Mouse (Mus musculus) testis, adult 2 months (tissue): ENCODE data around the gene 4930558C23Rik. TPM values are rescaled to one million over a fixed set of nuclear protein-coding genes. Genes with fewer than 3 reads are reported as not detected.
"Not testable (repeated sequence)": the region's sequence is repeated elsewhere in the genome, so short reads cannot be mapped to it uniquely, and the experiment has no call there.

Experiments
- H3K27ac ChIP-seq: fragments of 200-500 bp; 2 replicates; pipeline ENCODE4 v1.5.1; 2012; ENCODE audit warnings: low read depth, low read length; ENCODE audit not compliant: control insufficient read depth, insufficient read depth
- H3K27me3 ChIP-seq: fragments of 200-500 bp; 2 replicates; pipeline ENCODE4 v1.6.1; 2012; ENCODE audit warnings: mild to moderate bottlenecking, low read length, moderate library complexity; ENCODE audit not compliant: control insufficient read depth, insufficient read depth
- H3K36me3 ChIP-seq: fragments of 200-500 bp; 2 replicates; pipeline ENCODE4 v1.6.1; 2012; ENCODE audit warnings: mild to moderate bottlenecking, low read length; ENCODE audit not compliant: control insufficient read depth, insufficient read depth
- H3K4me1 ChIP-seq: fragments of 200-500 bp; 2 replicates; pipeline ENCODE4 v1.6.1; 2012; ENCODE audit warnings: low read length; ENCODE audit not compliant: control insufficient read depth, insufficient read depth
- H3K4me3 ChIP-seq: fragments of 200-500 bp; 2 replicates; pipeline ENCODE4 v1.5.1; 2012; ENCODE audit warnings: low read depth, mild to moderate bottlenecking, low read length, moderate library complexity, mixed read lengths; ENCODE audit not compliant: control insufficient read depth
- CTCF ChIP-seq: fragments of 200-500 bp; IDR thresholded peaks from 2 replicates; pipeline ENCODE4 v1.5.1; 2012; ENCODE audit warnings: low read depth, mild to moderate bottlenecking, inconsistent platforms, low read length, moderate library complexity; ENCODE audit not compliant: control insufficient read depth, insufficient read depth, insufficient replicate concordance
- POLR2A ChIP-seq: fragments of 200-500 bp; IDR thresholded peaks from 2 replicates; pipeline ENCODE4 v1.6.1; 2012; ENCODE audit warnings: low read depth, mild to moderate bottlenecking, inconsistent platforms, low read length, moderate library complexity; ENCODE audit not compliant: control insufficient read depth
- polyA plus RNA-seq: library from polyadenylated mRNA; depleted of rRNA; stranded (reverse); fragments of >200 nt; gene quantifications from 2 replicates; pipeline ENCODE4 v1.2.3, GENCODE M21; 2012

The 4930558C23Rik gene
- polyA plus RNA-seq, 1 experiment: 300 TPM

GRCm38 (mm10) chr3:95417866-95418265, 15.2 kb upstream of the 4930558C23Rik start:
- Histone ChIP-seq H3K4me3 (no peak overlapping the region), H3K27ac (no peak overlapping the region), H3K36me3 (no peaks in the 10 kb centered on the region), H3K4me1 (no peaks in the 10 kb centered on the region), H3K27me3 (no peaks in the 10 kb centered on the region)
- TF ChIP-seq CTCF (no peak), POLR2A (no peak)

GRCm38 (mm10) chr3:95412268-95412667, 9.6 kb upstream of the 4930558C23Rik start:
- H3K36me3 ChIP-seq: no peaks in the 10 kb centered on the region
- no peak overlapping the region for H3K27ac ChIP-seq
- no peaks in the 10 kb centered on the region for H3K27me3 ChIP-seq
- TF ChIP-seq POLR2A: no peak
- no peak for TF ChIP-seq CTCF
- no peaks in the 10 kb centered on the region; the same call in 1 of the 2 replicates for H3K4me1 ChIP-seq
- no peak overlapping the region for H3K4me3 ChIP-seq

- H3K4me1 ChIP-seq: no peaks in the 10 kb centered on the region; the same call in 1 of the 2 replicates
- no peaks in the 10 kb centered on the region for H3K36me3 ChIP-seq
- no peak overlapping the region for H3K4me3 ChIP-seq
- TF ChIP-seq POLR2A (no peak), CTCF (no peak)
- H3K27ac ChIP-seq: no peak overlapping the region
- no peaks in the 10 kb centered on the region for H3K27me3 ChIP-seq
Measured at GRCm38 (mm10) chr3:95408852-95409251, 6.2 kb upstream of the 4930558C23Rik start.

DNA sequence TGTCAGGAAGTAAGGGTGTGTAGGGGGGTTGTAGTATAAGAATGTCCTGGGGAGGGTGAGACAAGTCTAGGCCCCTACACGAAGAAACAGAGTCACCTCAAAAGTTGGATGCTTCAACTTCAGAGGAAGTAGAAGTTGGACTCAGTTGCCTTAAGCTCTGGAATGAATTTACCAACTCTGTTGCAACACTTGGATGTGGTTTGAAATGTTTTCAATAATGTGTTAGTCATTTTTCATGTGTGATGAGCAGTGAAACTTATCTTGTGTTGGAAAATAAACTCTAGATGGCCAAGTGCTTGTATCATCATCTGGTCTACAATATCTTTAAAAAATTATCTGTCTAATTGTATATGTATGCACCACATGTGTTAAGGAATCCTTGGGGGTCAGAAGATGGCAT, 5.1 kb upstream of the 4930558C23Rik start:
- TF ChIP-seq POLR2A: no peak
- TF ChIP-seq CTCF: no peak
- H3K36me3 ChIP-seq: no peaks in the 10 kb centered on the region
- H3K4me3 ChIP-seq: no peak overlapping the region
- H3K27ac ChIP-seq: no peak overlapping the region
- no peaks in the 10 kb centered on the region for H3K27me3 ChIP-seq
- H3K4me1 ChIP-seq: no peaks in the 10 kb centered on the region; the same call in 1 of the 2 replicates

- Histone ChIP-seq H3K4me1 (no peaks in the 10 kb centered on the region), H3K4me3 (no peak overlapping the region), H3K27me3 (no peaks in the 10 kb centered on the region), H3K27ac (no peak overlapping the region), H3K36me3 (no peaks in the 10 kb centered on the region)
- TF ChIP-seq CTCF: no peak
- no peak for TF ChIP-seq POLR2A
Measured at GRCm38 (mm10) chr3:95394385-95394784, 8.3 kb downstream of the 4930558C23Rik start.

DNA sequence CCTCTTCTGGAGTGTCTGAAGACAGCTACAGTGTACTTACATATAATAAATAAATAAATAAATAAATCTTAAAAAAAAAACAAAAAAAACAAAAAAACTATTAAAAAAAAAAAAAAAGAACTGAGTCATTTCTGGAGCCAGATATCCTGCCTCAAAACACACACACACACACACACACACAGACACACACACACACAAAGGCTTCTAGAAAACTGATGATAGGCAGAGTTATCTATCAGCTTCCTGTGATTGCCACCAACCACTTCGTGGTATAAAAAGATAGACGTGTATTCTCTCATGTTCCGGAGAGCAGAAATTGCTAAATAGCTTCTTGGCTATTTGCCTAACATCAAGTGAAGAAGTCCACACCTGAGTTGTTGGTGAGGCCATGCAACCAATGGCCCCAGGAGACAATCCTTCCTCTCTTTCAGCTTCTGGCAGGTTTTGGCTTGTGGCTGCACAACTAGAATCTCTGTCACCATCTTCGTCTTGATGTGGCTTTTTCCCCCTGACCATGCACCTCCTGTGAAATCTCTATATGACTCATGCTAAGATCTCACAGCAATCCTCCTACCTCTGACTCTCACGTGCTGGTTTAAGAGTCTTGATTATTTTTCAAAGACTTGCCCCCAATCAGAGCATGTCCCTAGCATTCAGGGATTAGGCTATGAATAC, 17.1 kb downstream of the 4930558C23Rik start:
- Histone ChIP-seq H3K27ac (no peak overlapping the region), H3K4me1 (no peaks in the 10 kb centered on the region), H3K36me3 (no peaks in the 10 kb centered on the region), H3K4me3 (no peak overlapping the region), H3K27me3 (no peaks in the 10 kb centered on the region)
- TF ChIP-seq POLR2A: no peak
- no peak for TF ChIP-seq CTCF

GRCm38 (mm10) chr3:95373208-95373607, 29.4 kb downstream of the 4930558C23Rik start:
- H3K27me3 ChIP-seq: no peaks in the 10 kb centered on the region
- H3K4me1 ChIP-seq: no peaks in the 10 kb centered on the region; the same call in 1 of the 2 replicates
- no peak overlapping the region for H3K4me3 ChIP-seq
- H3K27ac ChIP-seq: no peak overlapping the region
- no peaks in the 10 kb centered on the region for H3K36me3 ChIP-seq
- TF ChIP-seq POLR2A (no peak), CTCF (no peak)

DNA sequence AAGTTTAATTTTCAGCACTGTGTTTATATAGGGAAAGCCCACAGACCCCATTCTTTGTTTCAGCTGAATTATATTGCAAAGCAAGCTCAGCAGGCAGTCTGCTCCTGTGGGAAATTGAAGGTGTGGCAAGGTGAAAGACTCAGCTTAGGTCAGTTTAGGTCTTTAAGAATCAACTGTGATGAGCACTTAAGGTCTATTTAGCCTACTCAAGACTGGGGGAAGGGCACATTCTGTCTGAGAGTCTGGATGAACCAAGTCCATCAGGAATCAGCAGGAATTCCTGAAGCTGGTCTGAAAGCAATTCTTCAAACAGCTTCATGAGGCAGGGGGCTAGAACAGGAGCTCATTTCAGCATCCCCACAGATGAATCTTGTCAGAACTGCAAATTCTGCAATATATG, 32.5 kb downstream of the 4930558C23Rik start:
- no peak overlapping the region for H3K27ac ChIP-seq
- TF ChIP-seq POLR2A: no peak
- TF ChIP-seq CTCF: no peak
- H3K27me3 ChIP-seq: no peaks in the 10 kb centered on the region
- no peak overlapping the region for H3K4me3 ChIP-seq
- H3K4me1 ChIP-seq: no peaks in the 10 kb centered on the region; the same call in 1 of the 2 replicates
- no peaks in the 10 kb centered on the region for H3K36me3 ChIP-seq

GRCm38 (mm10) chr3:95360276-95360675, 42.4 kb downstream of the 4930558C23Rik start:
- H3K27ac ChIP-seq, H3K4me1 ChIP-seq, H3K4me3 ChIP-seq, H3K36me3 ChIP-seq, H3K27me3 ChIP-seq: not testable (repeated sequence)
